Mouse (Mus musculus) urinary bladder, adult 18-20 months (tissue): Measurements from ENCODE around the gene Znrd1.

Experiments used
- DNase-seq, 2 experiments: peaks; one replicate each; pipeline ENCODE4 v3.0.0; 2022; ENCODE audit warnings: low spot score in 2 of 2, mixed read lengths in 2 of 2

Gene Znrd1

DNA sequence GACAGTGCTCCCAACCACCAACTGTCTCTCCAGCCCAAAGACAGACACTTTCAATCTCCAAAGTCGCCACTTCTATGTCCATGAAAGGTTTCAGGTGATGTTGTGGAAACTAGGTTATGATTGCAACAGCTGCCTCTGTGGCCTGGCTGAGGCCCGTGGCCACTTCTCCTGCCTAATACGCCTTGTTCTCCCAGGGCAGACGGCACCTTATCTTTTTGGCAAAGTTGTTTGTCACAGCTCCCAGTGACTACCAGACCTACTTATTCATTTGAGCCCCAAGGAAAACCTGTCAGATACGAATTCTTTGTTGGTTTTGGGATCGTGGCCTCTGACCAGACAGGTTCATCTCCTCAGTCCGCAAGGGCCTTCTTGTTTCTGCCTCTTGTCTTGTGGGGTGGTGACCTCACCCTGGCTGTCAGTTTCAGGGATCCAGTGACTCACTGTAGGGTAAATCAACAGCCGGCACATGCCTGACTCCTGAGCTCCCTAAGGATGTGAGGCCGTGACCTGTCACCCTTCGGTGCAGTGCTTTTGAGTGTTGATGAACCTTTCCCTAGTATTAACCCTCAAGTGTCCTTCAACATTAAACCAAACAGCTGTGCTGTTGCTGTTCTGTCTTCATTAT is 30.8 kb downstream of the Znrd1 start:
- no peak for DNase-seq

DNA sequence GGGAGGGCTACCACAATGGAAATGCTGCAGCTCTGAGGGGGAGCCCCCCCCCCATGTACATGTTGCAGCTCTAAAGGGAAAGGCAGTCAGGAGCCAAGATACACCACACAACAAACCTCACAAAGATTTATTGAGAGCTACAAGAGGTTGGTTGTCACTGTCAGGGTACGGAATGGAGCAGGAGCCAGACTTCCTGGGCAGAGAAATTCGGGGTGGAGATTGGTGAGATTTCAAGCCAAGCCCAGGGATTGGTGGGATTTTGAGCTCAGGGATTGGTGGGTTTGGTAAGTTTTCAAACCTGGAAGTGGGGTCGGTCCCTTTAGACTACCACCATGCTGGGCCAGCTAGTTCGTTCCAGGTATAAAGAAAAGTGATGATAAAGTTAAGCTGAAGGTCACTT is 34.9 kb downstream of the Znrd1 start:
- no peak for DNase-seq

DNA sequence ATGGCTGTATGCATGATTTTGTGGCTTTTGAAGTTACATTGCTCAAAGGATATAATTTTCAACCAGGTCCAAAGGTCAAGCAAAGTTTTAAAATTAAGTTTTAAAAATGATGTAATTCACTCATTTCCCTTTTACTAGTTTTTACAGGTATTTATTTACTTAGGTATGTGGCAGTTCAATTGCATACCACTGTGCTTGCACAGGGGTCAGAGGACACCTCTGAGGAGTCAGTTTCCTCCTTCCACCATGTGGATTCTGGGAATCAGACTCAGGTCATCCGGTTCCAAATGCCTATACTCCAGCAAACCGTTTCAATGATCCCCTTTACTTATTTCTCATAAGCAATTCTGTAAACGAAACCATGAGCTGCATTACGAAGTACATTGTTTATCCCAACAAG is 35.6 kb downstream of the Znrd1 start:
- DNase-seq, result no peak

DNA sequence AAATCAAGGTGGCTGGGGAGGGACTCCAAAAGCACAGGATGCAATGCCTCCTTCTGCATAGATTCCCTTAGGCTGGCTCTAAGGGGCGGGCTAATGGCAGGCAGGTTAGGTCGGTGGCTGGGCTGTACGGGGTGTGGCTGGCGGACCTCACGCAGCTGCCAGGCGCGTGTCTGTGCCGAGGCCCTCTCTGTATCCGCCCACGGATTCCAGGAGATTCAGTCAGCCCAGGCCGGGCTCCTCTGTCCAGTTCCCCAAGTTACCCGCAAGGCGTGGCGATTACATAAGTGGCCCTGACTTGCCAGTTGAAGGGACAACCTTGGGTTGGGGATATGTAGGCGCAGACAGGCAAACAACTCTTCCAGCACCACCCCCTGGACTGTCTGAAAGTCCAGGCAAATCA is 38.1 kb downstream of the Znrd1 start:
- DNase-seq, result peak; percentile 34 to 71

DNA sequence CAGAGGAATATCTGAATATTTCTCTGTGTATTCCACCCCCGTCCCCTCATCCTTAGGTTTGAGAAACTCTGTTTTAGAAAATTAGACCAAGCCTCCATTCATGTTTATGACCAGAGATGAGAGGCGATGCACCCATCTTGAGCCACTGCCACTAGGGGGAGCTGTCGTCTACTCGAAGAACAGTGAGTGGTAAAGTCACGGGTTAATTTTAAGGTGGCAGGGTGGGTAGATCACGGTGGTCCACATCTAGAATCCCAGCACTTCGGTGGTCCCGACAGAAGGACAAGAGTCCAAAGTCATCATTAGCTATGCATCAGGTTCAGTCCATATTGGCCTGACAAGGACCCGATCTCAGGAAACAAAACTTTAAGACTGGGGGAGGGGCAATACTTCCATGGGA is 43.3 kb downstream of the Znrd1 start:
- peak in 1 of 2 experiments; percentile 55 for DNase-seq

DNA sequence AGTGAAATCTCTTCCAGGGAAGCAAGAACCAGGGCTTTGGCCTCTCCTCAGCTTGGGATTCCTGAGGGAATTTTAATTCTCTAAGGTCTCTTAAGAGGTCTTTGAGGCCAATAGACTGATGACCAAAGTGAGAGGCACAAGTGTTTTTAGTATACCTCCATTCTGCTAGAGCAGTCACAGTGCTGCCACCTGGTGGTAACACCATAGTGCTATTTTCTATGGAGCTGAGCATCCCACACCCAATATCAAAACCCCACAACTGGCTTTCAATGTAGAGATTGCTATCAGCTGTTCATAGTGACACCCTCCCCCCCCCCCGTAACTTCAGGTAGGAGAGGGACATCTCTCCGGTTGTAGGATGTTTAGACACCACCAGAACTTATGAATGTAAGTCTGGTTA is 44.3 kb downstream of the Znrd1 start:
- peak; percentile 35 to 50 for DNase-seq

DNA sequence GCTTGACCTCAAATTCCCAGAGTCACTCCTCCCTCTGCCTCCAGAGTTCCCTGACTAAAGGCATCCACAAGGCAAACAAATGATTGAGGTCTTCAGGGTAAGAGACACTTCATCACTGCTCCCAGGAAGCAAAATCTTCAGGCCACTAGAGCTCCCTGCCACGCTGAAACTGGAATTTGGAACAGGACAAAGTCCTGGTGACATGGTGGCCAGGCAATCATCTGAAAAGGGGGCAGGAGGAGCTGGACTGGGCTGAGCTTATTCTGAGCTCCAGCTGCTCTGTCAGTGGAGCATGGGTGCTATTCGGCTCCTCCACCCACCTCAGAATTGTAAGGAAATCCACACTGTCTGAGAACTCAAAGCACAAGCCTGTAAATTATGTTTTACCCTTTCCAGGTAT is 46.3 kb downstream of the Znrd1 start:
- DNase-seq, result no peak

DNA sequence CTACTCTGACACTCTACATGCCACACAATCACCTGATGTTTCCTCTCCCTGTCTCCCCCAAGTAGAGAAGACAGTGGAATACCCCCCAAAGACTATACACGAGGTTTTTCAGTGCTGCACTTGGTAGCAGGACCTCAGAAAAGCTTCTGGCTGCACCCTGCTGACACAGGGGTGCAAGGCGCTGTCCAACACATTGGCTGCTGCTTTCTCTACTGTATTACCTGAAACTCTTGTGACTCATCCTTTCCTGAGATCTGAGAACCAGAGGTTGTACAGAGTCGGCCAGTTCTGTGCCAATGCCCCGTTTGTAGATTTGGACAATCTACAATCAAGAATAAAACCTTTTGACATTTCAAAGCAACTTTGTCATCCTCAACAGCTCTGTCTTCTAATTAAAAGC is 48.6 kb downstream of the Znrd1 start:
- DNase-seq, result no peak

DNA sequence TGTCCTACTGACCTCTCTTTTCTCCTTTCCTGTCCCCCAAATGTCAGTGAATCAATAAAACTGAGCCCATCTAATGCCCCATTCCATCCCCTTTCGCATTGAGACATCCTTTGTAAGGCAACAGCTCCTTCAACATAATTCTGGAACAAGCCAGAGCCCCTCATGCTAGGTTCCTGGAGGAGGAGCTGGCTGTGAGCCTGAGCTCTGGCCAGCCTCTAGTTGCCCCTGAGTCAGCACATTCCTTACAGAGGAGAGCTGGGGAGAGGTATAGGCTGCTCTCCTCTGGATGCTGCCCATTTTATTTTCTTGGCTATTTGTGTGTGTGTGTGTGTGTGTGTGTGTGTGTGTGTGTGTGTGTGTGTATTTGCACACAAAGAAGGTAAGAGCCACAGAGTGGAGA is 50.1 kb downstream of the Znrd1 start:
- DNase-seq, result no peak
